Comparison of ENCODE assay signal across 8 mouse cellular contexts in the genomic region with DNA sequence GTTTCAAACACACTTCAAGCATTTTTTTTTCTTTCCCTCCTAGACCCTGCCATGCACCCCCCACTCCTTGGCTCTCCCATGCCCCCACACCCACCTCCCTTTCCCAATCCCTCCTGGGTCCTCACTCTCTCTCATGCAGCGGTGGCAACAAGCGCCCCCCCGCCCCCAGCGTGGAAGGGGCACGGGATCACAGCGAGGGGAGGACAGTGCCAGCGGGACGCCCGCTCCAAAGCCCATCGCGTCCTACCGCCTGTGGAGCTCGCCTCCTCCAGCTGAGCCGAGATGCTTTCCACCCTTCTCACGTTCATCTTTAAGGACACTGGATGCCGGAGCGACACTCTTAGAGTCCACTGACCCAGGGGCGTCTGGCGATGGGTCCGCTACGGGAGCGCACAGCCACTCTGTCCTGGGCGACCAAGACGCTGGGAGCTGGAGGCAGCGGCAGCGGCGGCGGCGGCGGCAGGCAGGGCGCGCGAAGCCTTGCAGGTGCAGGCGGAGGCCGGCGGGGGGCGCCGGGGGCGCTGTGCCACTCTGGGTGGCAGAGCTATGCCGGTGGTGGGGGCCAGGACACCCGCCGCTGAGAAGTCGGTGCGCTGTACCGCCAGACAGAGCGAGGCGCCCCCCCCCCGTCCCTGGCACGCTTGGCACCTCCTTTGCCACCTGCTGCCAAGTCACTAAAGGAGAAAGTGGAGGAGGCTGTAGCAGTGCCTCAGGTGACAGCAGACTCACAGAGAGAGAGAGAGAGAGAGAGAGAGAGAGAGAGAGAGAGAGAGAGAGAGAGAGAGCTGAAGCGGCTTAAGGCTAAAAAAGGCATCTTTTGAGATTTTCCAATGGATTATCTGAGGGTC. TPM values are rescaled to one million over a fixed set of nuclear protein-coding genes. Genes with fewer than 3 reads are reported as not detected.
DNase-seq lines count a peak whose midpoint lies in the region; ATAC-seq and TF ChIP-seq lines count a peak whose summit lies in the region.

A gene (minus strand): TSS at position 514 of the 848 bp plus-strand sequence.

- peak within 1 kb of the TSS; percentile 57 for H3K4me3 ChIP-seq in forebrain, embryonic 12.5 days (replicated peaks)
- H3K4me3 ChIP-seq in hindbrain, postnatal 0 days (ENCODE audit: low read length): peak within 1 kb of the TSS; percentile 75
- H3K4me3 ChIP-seq in left cerebral cortex, adult 2 months: peak within 1 kb of the TSS; percentile 83
- H3K4me3 ChIP-seq in midbrain, embryonic 11.5 days (ENCODE audit: low read depth, low read length): peak within 1 kb of the TSS; percentile 57
- H3K4me3 ChIP-seq in stomach, embryonic 15.5 days (replicated peaks): peak within 1 kb of the TSS; percentile 44

- ATAC-seq in Patski: peak; percentile 2
- ATAC-seq in forebrain, embryonic 12.5 days (ENCODE audit: low FRiP score): peak; percentile 90
- ATAC-seq in hindbrain, postnatal 0 days: peak; percentile 89
- peak; percentile 93 for ATAC-seq in midbrain, embryonic 11.5 days (ENCODE audit: low FRiP score)
- peak; percentile 39; the same call in 1 of the 2 replicates for ATAC-seq in stomach, embryonic 15.5 days (ENCODE audit: insufficient read depth, low FRiP score, low read depth)

- WGBS in forebrain, embryonic 12.5 days: 1% methylated on average over 39 of the region's 50 CpGs
- 1% methylated on average over 48 of the region's 50 CpGs for WGBS in hindbrain, postnatal 0 days
- 2% methylated on average over 49 of the region's 50 CpGs for WGBS in midbrain, embryonic 11.5 days
- WGBS in stomach, embryonic 15.5 days: 1% methylated on average over 50 of the region's 50 CpGs

- intact Hi-C loops in left cerebral cortex, adult 2 months (cut with DNase I): loop anchor here (5.0 to 10.0 kb wide), 3 partner anchors 102 to 430 kb away; no protein-coding TSS in a partner anchor

- H3K27me3 ChIP-seq in Patski: no peaks in the 10 kb centered on the region
- peaks cover 30% of the 10 kb centered on the region for H3K27me3 ChIP-seq in forebrain, embryonic 12.5 days
- H3K27me3 ChIP-seq in hindbrain, postnatal 0 days (ENCODE audit: insufficient read depth, low read length): no peaks in the 10 kb centered on the region
- H3K27me3 ChIP-seq in midbrain, embryonic 11.5 days (ENCODE audit: control insufficient read depth, insufficient read depth, low read length): peaks cover 2% of the 10 kb centered on the region; the same call in 1 of the 2 replicates
- H3K27me3 ChIP-seq in stomach, embryonic 15.5 days (replicated peaks): peaks cover 11% of the 10 kb centered on the region; the same call in 1 of the 2 replicates

- POLR2A ChIA-PET in Patski (lab: Charles Lee): no interaction called here

- H3K9me3 ChIP-seq in forebrain, embryonic 12.5 days: no peaks in the 10 kb centered on the region
- no peaks in the 10 kb centered on the region for H3K9me3 ChIP-seq in hindbrain, postnatal 0 days (ENCODE audit: low read length)
- H3K9me3 ChIP-seq in midbrain, embryonic 11.5 days (ENCODE audit: control insufficient read depth, low read length): no peaks in the 10 kb centered on the region
- no peaks in the 10 kb centered on the region for H3K9me3 ChIP-seq in stomach, embryonic 15.5 days

- peaks cover 4% of the 10 kb centered on the region; the same call in 1 of the 2 replicates for H3K4me1 ChIP-seq in forebrain, embryonic 12.5 days
- no peaks in the 10 kb centered on the region for H3K4me1 ChIP-seq in hindbrain, postnatal 0 days (ENCODE audit: insufficient read depth, low read length)
- H3K4me1 ChIP-seq in midbrain, embryonic 11.5 days (ENCODE audit: control insufficient read depth, insufficient read depth, low read length): no peaks in the 10 kb centered on the region
- H3K4me1 ChIP-seq in stomach, embryonic 15.5 days: no peaks in the 10 kb centered on the region

- peak within 1 kb of the TSS; percentile 98 for H3K4me2 ChIP-seq in forebrain, embryonic 12.5 days
- peak within 1 kb of the TSS; percentile 99 for H3K4me2 ChIP-seq in hindbrain, postnatal 0 days (ENCODE audit: low read depth, low read length)
- peak within 1 kb of the TSS; percentile 98 for H3K4me2 ChIP-seq in midbrain, embryonic 11.5 days
- H3K4me2 ChIP-seq in stomach, embryonic 15.5 days: peak within 1 kb of the TSS; percentile 82

- H3K27ac ChIP-seq in forebrain, embryonic 12.5 days: no peak within 1 kb of the TSS
- peak within 1 kb of the TSS; percentile 41 for H3K27ac ChIP-seq in hindbrain, postnatal 0 days
- peak within 1 kb of the TSS; percentile 94 for H3K27ac ChIP-seq in left cerebral cortex, adult 2 months
- no peak within 1 kb of the TSS for H3K27ac ChIP-seq in midbrain, embryonic 11.5 days (ENCODE audit: low read depth, low read length)
- H3K27ac ChIP-seq in stomach, embryonic 15.5 days: no peak within 1 kb of the TSS

- CTCF ChIA-PET in Patski (lab: Charles Lee): interaction anchor here (0.7 kb wide), 1 partner anchor 10 kb away, joined by 3 read pairs; no protein-coding TSS in a partner anchor

- TF ChIP-seq CTCF in Patski (IDR thresholded peaks at IDR 0.05): no peak
- peak; percentile 46; the same call in 1 of the 2 replicates for TF ChIP-seq CTCF in brain, embryonic 14.5 days (IDR thresholded peaks at IDR 0.05; ENCODE audit: borderline replicate concordance, extremely low read depth, insufficient read depth, insufficient read length)
- peak; percentile 24 for TF ChIP-seq CTCF in hindbrain, postnatal 0 days (IDR thresholded peaks at IDR 0.05; ENCODE audit: low read depth)
- peak; percentile 64 for TF ChIP-seq CTCF in left cerebral cortex, adult 2 months (IDR thresholded peaks at IDR 0.05)

- in situ Hi-C loops in Patski (cut with MboI; ENCODE audit: low pct_unique_long_range_greater_than_20kb): no loop called here

- no peaks in the 10 kb centered on the region for H3K36me3 ChIP-seq in forebrain, embryonic 12.5 days (replicated peaks)
- no peaks in the 10 kb centered on the region for H3K36me3 ChIP-seq in hindbrain, postnatal 0 days (ENCODE audit: insufficient read depth, low read length)
- H3K36me3 ChIP-seq in midbrain, embryonic 11.5 days (ENCODE audit: control insufficient read depth, insufficient read depth, low read length): no peaks in the 10 kb centered on the region
- no peaks in the 10 kb centered on the region for H3K36me3 ChIP-seq in stomach, embryonic 15.5 days

- no peak for TF ChIP-seq POLR2A in brain, embryonic 14.5 days (IDR thresholded peaks at IDR 0.05; ENCODE audit: borderline replicate concordance, extremely low read depth, insufficient read depth, insufficient read length, poor library complexity, severe bottlenecking)

- DNase-seq in Patski (ENCODE audit: low read depth, low spot score): no peak
- DNase-seq in brain, embryonic 14.5 days (ENCODE audit: low read depth): peak; percentile 82
- peak; percentile 83 for DNase-seq in hindbrain, postnatal 0 days (ENCODE audit: low spot score)
- peak; percentile 86 to 89 for DNase-seq in left cerebral cortex, adult 2 months (ENCODE audit: extremely low spot score in 1 of 2, low spot score in 2 of 2)
- peak; percentile 95 for DNase-seq in midbrain, embryonic 11.5 days (ENCODE audit: low spot score, missing footprints)
- DNase-seq in MN1 (ENCODE audit: low spot score): no peak

- peak within 1 kb of the TSS; percentile 64 for H3K9ac ChIP-seq in forebrain, embryonic 12.5 days
- H3K9ac ChIP-seq in hindbrain, postnatal 0 days (replicated peaks; ENCODE audit: low read length): peak within 1 kb of the TSS; percentile 60
- H3K9ac ChIP-seq in midbrain, embryonic 11.5 days (ENCODE audit: low read length): peak within 1 kb of the TSS; percentile 62
- no peak within 1 kb of the TSS for H3K9ac ChIP-seq in stomach, embryonic 15.5 days

RNA-seq across cellular contexts. Expression of the gene that starts here (rescaled TPM):
- 0.40 TPM for polyA plus RNA-seq in Patski (2021)
- 4.3 and 7.5 TPM in 2 replicates for polyA plus RNA-seq in brain, embryonic 14.5 days (2012; rRNA removed)
- 2.2 and 2.6 TPM in 2 replicates for polyA plus RNA-seq in forebrain, embryonic 12.5 days (2016; fragmentation: Nextera tagmentation; extraction: Ambion mirVana)
- total RNA-seq in hindbrain, postnatal 0 days (2014; rRNA removed): 12.3 and 14.7 TPM in 2 replicates
- 24.4 and 24.6 TPM in 2 replicates for polyA plus RNA-seq in hindbrain, postnatal 0 days (2015; fragmentation: Nextera tagmentation; extraction: Ambion mirVana)
- 10 to 100 TPM; 55.1 to 56.0 TPM for total RNA-seq in left cerebral cortex, adult 2 months (2021)
- polyA plus RNA-seq in midbrain, embryonic 11.5 days (2014; fragmentation: Nextera tagmentation; extraction: Ambion mirVana): 1.8 and 2.8 TPM in 2 replicates
- polyA plus RNA-seq in stomach, embryonic 15.5 days (2015; fragmentation: Nextera tagmentation; extraction: Ambion mirVana): 3.2 TPM in 2 replicates

Comparison
In these comparisons a context has a peak if more than half of its experiments do, and no peak if none do; other contexts are left out.
1. Peak in ATAC-seq in Patski; RNA of the gene not detected or under 1 TPM.
2. ATAC-seq: peak in every context shown above with its lines; median percentile 93 in midbrain, embryonic 11.5 days; 90 in forebrain, embryonic 12.5 days; 89 in hindbrain, postnatal 0 days; 39 in stomach, embryonic 15.5 days; 2 in Patski.
3. DNase-seq: peak in brain, embryonic 14.5 days (single experiment), hindbrain, postnatal 0 days (single experiment), left cerebral cortex, adult 2 months (2 of 2) and midbrain, embryonic 11.5 days (single experiment); none in Patski (single experiment) and MN1 (single experiment).
4. H3K27ac ChIP-seq: peak in hindbrain, postnatal 0 days (single experiment) and left cerebral cortex, adult 2 months (single experiment); none in forebrain, embryonic 12.5 days (single experiment), midbrain, embryonic 11.5 days (single experiment) and stomach, embryonic 15.5 days (single experiment).
5. Peak in every context shown above with its lines, with median percentiles within 50 percentile points of each other: H3K4me2 ChIP-seq and H3K4me3 ChIP-seq.